7 mouse cellular contexts compared by ENCODE assay signal in the genomic region with DNA sequence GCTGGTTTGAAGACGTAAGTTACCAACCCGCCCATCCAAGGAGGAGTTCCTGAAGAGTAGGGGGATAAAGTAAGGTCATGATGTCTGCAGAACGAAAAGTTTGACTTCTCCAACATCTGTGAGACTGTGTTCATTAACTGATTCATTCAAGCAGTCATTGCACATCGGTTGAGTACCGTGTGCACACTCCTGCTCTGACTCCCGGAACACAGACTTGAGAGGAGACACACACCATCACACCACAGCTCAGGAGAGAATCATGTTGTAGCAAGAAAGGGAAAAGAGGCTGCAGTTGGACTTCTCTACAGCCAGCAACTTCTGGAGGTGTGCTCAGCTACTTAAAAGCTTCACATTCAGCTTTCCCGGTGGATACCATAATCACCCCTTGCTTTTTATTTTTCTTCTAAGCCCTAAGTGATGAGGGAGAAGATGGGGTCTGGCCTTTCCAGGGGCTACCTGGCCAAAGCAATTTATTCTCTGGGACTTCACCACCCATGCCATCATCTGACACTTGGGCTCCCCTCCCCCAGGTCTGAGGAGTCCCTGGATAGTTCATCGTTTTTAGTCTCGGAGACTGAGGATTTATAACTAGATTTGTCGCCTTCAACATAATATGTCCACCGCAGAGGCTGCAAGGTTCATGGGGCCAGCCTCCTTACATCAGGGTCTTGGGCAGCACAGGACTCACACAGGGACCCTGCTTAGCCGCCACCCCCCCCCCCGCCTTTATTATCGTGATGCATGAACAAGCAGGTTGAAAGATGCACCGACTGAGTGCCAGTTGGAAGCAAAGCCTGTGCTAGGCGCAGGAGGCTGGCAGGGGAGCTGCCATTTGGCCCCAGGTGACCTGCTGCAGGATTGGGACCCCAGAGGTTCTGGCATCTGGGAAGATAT. TPM values are rescaled to one million over a fixed set of nuclear protein-coding genes. Genes with fewer than 3 reads are reported as not detected.
A peak's percentile ranks its signal among the peaks of the same experiment; 100 is the strongest.
DNase-seq lines count a peak whose midpoint lies in the region; ATAC-seq and TF ChIP-seq lines count a peak whose summit lies in the region.

No protein-coding gene starts in this region.

- peak overlapping the region; percentile 93 for H3K4me3 ChIP-seq in lung, embryonic 14.5 days (ENCODE audit: low read depth, low read length)
- peak overlapping the region; percentile 90 for H3K4me3 ChIP-seq in embryonic facial prominence, embryonic 11.5 days (ENCODE audit: low read depth, low read length)
- peak overlapping the region; percentile 90 for H3K4me3 ChIP-seq in heart, embryonic 16.5 days (ENCODE audit: low read length)
- H3K4me3 ChIP-seq in midbrain, embryonic 11.5 days (ENCODE audit: low read depth, low read length), result peak overlapping the region; percentile 90

- DNase-seq in lung, embryonic 14.5 days, result no peak
- no peak for DNase-seq in lung, postnatal 36 days
- no peak for DNase-seq in embryonic facial prominence, embryonic 11.5 days (ENCODE audit: low spot score)
- DNase-seq in midbrain, embryonic 11.5 days (ENCODE audit: low spot score, missing footprints), result no peak
- DNase-seq in left cerebral cortex, adult 8-10 months (ENCODE audit: low spot score in 2 of 2), result no peak
- no peak for DNase-seq in ovary, postnatal 10 days (ENCODE audit: low spot score)

- TF ChIP-seq CTCF in lung, embryonic 14.5 days (IDR thresholded peaks at IDR 0.05; ENCODE audit: low read depth), result no peak

- H3K4me2 ChIP-seq in lung, embryonic 14.5 days, result peak overlapping the region; percentile 87
- H3K4me2 ChIP-seq in embryonic facial prominence, embryonic 11.5 days (ENCODE audit: low read depth, low read length), result peak overlapping the region; percentile 60
- peak overlapping the region; percentile 71 for H3K4me2 ChIP-seq in heart, embryonic 16.5 days (ENCODE audit: low read depth, low read length)
- H3K4me2 ChIP-seq in midbrain, embryonic 11.5 days, result peak overlapping the region; percentile 72

- H3K36me3 ChIP-seq in lung, embryonic 14.5 days (ENCODE audit: insufficient read depth), result peaks cover 2% of the 10 kb centered on the region; the same call in 1 of the 2 replicates
- H3K36me3 ChIP-seq in embryonic facial prominence, embryonic 11.5 days (replicated peaks; ENCODE audit: control insufficient read depth, insufficient read depth, low read depth, low read length), result no peaks in the 10 kb centered on the region
- peaks cover under 1% of the 10 kb centered on the region; the same call in 1 of the 2 replicates for H3K36me3 ChIP-seq in heart, embryonic 16.5 days (ENCODE audit: control insufficient read depth, insufficient read depth)
- H3K36me3 ChIP-seq in midbrain, embryonic 11.5 days (ENCODE audit: control insufficient read depth, insufficient read depth, low read length), result no peaks in the 10 kb centered on the region

- H3K27ac ChIP-seq in lung, embryonic 14.5 days (ENCODE audit: low read depth), result peak overlapping the region; percentile 93
- H3K27ac ChIP-seq in embryonic facial prominence, embryonic 11.5 days (replicated peaks; ENCODE audit: low read depth, low read length), result 0 out of 2 replicates have a peak overlapping the region, but pooled peaks have one; percentile 8
- H3K27ac ChIP-seq in heart, embryonic 16.5 days (ENCODE audit: low read length), result peak overlapping the region; percentile 95
- H3K27ac ChIP-seq in midbrain, embryonic 11.5 days (ENCODE audit: low read depth, low read length), result peak overlapping the region; percentile 93

- H3K4me1 ChIP-seq in lung, embryonic 14.5 days (ENCODE audit: insufficient read depth), result peaks cover 5% of the 10 kb centered on the region; the same call in 1 of the 2 replicates
- peaks cover 4% of the 10 kb centered on the region; the same call in 1 of the 2 replicates for H3K4me1 ChIP-seq in embryonic facial prominence, embryonic 11.5 days (ENCODE audit: control insufficient read depth, insufficient read depth, low read length)
- peaks cover 26% of the 10 kb centered on the region for H3K4me1 ChIP-seq in heart, embryonic 16.5 days (ENCODE audit: control insufficient read depth, insufficient read depth, low read length)
- H3K4me1 ChIP-seq in midbrain, embryonic 11.5 days (ENCODE audit: control insufficient read depth, insufficient read depth, low read length), result peaks cover 20% of the 10 kb centered on the region

- H3K9ac ChIP-seq in lung, embryonic 14.5 days, result peak overlapping the region; percentile 53
- peak overlapping the region; percentile 25 for H3K9ac ChIP-seq in embryonic facial prominence, embryonic 11.5 days (replicated peaks; ENCODE audit: low read length)
- peak overlapping the region; percentile 53 for H3K9ac ChIP-seq in heart, embryonic 16.5 days (ENCODE audit: low read length)
- H3K9ac ChIP-seq in midbrain, embryonic 11.5 days (ENCODE audit: low read length), result peak overlapping the region; percentile 59

- no peaks in the 10 kb centered on the region for H3K27me3 ChIP-seq in lung, embryonic 14.5 days (ENCODE audit: insufficient read depth, low read length)
- no peaks in the 10 kb centered on the region for H3K27me3 ChIP-seq in embryonic facial prominence, embryonic 11.5 days (ENCODE audit: control insufficient read depth, insufficient read depth, low read length)
- no peaks in the 10 kb centered on the region for H3K27me3 ChIP-seq in heart, embryonic 16.5 days (ENCODE audit: control insufficient read depth, insufficient read depth, low read length)
- H3K27me3 ChIP-seq in midbrain, embryonic 11.5 days (ENCODE audit: control insufficient read depth, insufficient read depth, low read length), result no peaks in the 10 kb centered on the region

- H3K9me3 ChIP-seq in lung, embryonic 14.5 days (ENCODE audit: low read depth, low read length), result no peaks in the 10 kb centered on the region
- H3K9me3 ChIP-seq in embryonic facial prominence, embryonic 11.5 days (replicated peaks; ENCODE audit: control insufficient read depth, low read length), result no peaks in the 10 kb centered on the region
- H3K9me3 ChIP-seq in heart, embryonic 16.5 days (replicated peaks; ENCODE audit: control insufficient read depth, low read length), result no peaks in the 10 kb centered on the region
- H3K9me3 ChIP-seq in midbrain, embryonic 11.5 days (ENCODE audit: control insufficient read depth, low read length), result no peaks in the 10 kb centered on the region

- no peak for ATAC-seq in lung, embryonic 14.5 days (ENCODE audit: insufficient read depth)
- ATAC-seq in embryonic facial prominence, embryonic 11.5 days (replicated peaks; ENCODE audit: insufficient number of reproducible peaks, low FRiP score, low TSS enrichment, low read depth), result no peak
- no peak for ATAC-seq in heart, embryonic 16.5 days (replicated peaks; ENCODE audit: extremely low read depth, insufficient read depth, low FRiP score)
- ATAC-seq in midbrain, embryonic 11.5 days (ENCODE audit: low FRiP score), result no peak

- 46% methylated on average over 16 of the region's 16 CpGs for WGBS in lung, embryonic 14.5 days
- whole genome bisulfite sequencing in embryonic facial prominence, embryonic 11.5 days, result 63% methylated on average over 16 of the region's 16 CpGs
- WGBS in heart, embryonic 16.5 days, result 55% methylated on average over 16 of the region's 16 CpGs
- 58% methylated on average over 16 of the region's 16 CpGs for WGBS in midbrain, embryonic 11.5 days

RNA-seq across cellular contexts. Expression of gene Csnk1g2, which starts 1.6 kb away (rescaled TPM):
- polyA plus RNA-seq in lung, embryonic 14.5 days (2014; fragmentation: Nextera tagmentation; extraction: Ambion mirVana), result 105 and 124 TPM in 2 replicates
- polyA plus RNA-seq in embryonic facial prominence, embryonic 11.5 days (2014; fragmentation: Nextera tagmentation; extraction: Ambion mirVana), result 93.4 and 97.9 TPM in 2 replicates
- polyA plus RNA-seq in heart, embryonic 16.5 days (2015; fragmentation: Nextera tagmentation; extraction: Ambion mirVana), result 50.7 and 103 TPM in 2 replicates
- 73.6 and 86.9 TPM in 2 replicates for polyA plus RNA-seq in midbrain, embryonic 11.5 days (2014; fragmentation: Nextera tagmentation; extraction: Ambion mirVana)
- total RNA-seq in left cerebral cortex, adult 8-10 months (2022), result 100 to 1,000 TPM; 214 to 250 (median 240) TPM

RNA-seq across cellular contexts. Expression of gene Gm49322, which starts 15.2 kb away (rescaled TPM):
- 2.4 and 3.1 TPM in 2 replicates for polyA plus RNA-seq in lung, embryonic 14.5 days (2014; fragmentation: Nextera tagmentation; extraction: Ambion mirVana)
- 1.4 and 1.5 TPM in 2 replicates for polyA plus RNA-seq in embryonic facial prominence, embryonic 11.5 days (2014; fragmentation: Nextera tagmentation; extraction: Ambion mirVana)
- polyA plus RNA-seq in heart, embryonic 16.5 days (2015; fragmentation: Nextera tagmentation; extraction: Ambion mirVana), result 2.2 and 2.8 TPM in 2 replicates
- 1.9 and 2.2 TPM in 2 replicates for polyA plus RNA-seq in midbrain, embryonic 11.5 days (2014; fragmentation: Nextera tagmentation; extraction: Ambion mirVana)
- total RNA-seq in left cerebral cortex, adult 8-10 months (2022), result 1 to 10 TPM; 1.8 to 4.2 (median 3.3) TPM

RNA-seq across cellular contexts. Expression of gene Adat3, which starts 18.4 kb away (rescaled TPM):
- 8.7 and 10.1 TPM in 2 replicates for polyA plus RNA-seq in lung, embryonic 14.5 days (2014; fragmentation: Nextera tagmentation; extraction: Ambion mirVana)
- polyA plus RNA-seq in embryonic facial prominence, embryonic 11.5 days (2014; fragmentation: Nextera tagmentation; extraction: Ambion mirVana), result 5.7 and 5.8 TPM in 2 replicates
- 3.5 and 4.0 TPM in 2 replicates for polyA plus RNA-seq in heart, embryonic 16.5 days (2015; fragmentation: Nextera tagmentation; extraction: Ambion mirVana)
- polyA plus RNA-seq in midbrain, embryonic 11.5 days (2014; fragmentation: Nextera tagmentation; extraction: Ambion mirVana), result 5.4 and 6.9 TPM in 2 replicates
- total RNA-seq in left cerebral cortex, adult 8-10 months (2022), result 1 to 10 TPM in 3 of 4 experiments, not detected in 1; 1.3 to 4.1 (median 3.4) TPM

RNA-seq across cellular contexts. Expression of gene Scamp4, which starts 18.4 kb away (rescaled TPM):
- 90.5 and 92.8 TPM in 2 replicates for polyA plus RNA-seq in lung, embryonic 14.5 days (2014; fragmentation: Nextera tagmentation; extraction: Ambion mirVana)
- polyA plus RNA-seq in embryonic facial prominence, embryonic 11.5 days (2014; fragmentation: Nextera tagmentation; extraction: Ambion mirVana), result 62.4 and 64.9 TPM in 2 replicates
- polyA plus RNA-seq in heart, embryonic 16.5 days (2015; fragmentation: Nextera tagmentation; extraction: Ambion mirVana), result 60.1 and 68.4 TPM in 2 replicates
- 60.2 and 62.3 TPM in 2 replicates for polyA plus RNA-seq in midbrain, embryonic 11.5 days (2014; fragmentation: Nextera tagmentation; extraction: Ambion mirVana)
- 10 to 100 TPM; 38.8 to 46.5 (median 43.1) TPM for total RNA-seq in left cerebral cortex, adult 8-10 months (2022)

RNA-seq across cellular contexts. Expression of gene Abhd17a, which starts 30.9 kb away (rescaled TPM):
- 151 and 153 TPM in 2 replicates for polyA plus RNA-seq in lung, embryonic 14.5 days (2014; fragmentation: Nextera tagmentation; extraction: Ambion mirVana)
- 94.8 and 111 TPM in 2 replicates for polyA plus RNA-seq in embryonic facial prominence, embryonic 11.5 days (2014; fragmentation: Nextera tagmentation; extraction: Ambion mirVana)
- polyA plus RNA-seq in heart, embryonic 16.5 days (2015; fragmentation: Nextera tagmentation; extraction: Ambion mirVana), result 79.5 and 91.7 TPM in 2 replicates
- 90.8 and 109 TPM in 2 replicates for polyA plus RNA-seq in midbrain, embryonic 11.5 days (2014; fragmentation: Nextera tagmentation; extraction: Ambion mirVana)
- 100 to 1,000 TPM; 157 to 168 (median 166) TPM for total RNA-seq in left cerebral cortex, adult 8-10 months (2022)

Comparison
In these comparisons a context has a peak if more than half of its experiments do, and no peak if none do; other contexts are left out.
1. H3K27ac ChIP-seq: peak in every context shown above with its lines; median percentile 95 in heart, embryonic 16.5 days; 93 in lung, embryonic 14.5 days; 93 in midbrain, embryonic 11.5 days; 8 in embryonic facial prominence, embryonic 11.5 days.